Mouse (Mus musculus): ENCODE measurements at regions not wholly inside any gene's neighbourhood (a gene's known extent, or its start where the extent isn't known, plus 50 kb on each side); places are given as distances from the start of the nearest gene placed in this dataset.

DNA sequence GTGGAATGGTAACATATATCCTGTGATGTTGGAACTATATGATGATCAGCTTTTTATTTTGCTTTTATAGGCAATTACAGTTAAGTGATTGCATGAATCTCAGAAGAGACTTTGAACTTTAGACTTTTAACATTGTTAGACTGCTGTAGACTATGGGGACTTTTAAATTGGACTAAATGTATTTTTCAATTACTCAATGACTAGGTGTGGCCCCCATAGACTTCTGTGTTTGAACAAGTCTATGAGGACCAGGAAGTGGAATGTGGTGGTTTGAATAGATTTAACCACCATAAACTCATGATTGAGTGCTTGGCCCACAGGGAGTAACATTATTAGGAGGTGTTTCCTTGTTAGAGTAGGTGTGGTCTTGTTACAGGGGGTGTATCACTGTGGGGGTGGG lies 93.9 kb upstream of the Rps6ka3 start:
- TF ChIP-seq CTCF (IDR thresholded peaks at IDR 0.05; ENCODE audit: borderline replicate concordance, insufficient read depth, low read length) (no peak), POLR2A (IDR thresholded peaks at IDR 0.05; ENCODE audit: low read depth, low read length) (no peak)

Measured in embryonic fibroblast, embryonic 13.5 days (primary cell).